Mouse (Mus musculus) left cerebral cortex, adult 18-20 months (tissue): ENCODE results near the gene Slc25a27. TPM values are rescaled to one million over a fixed set of nuclear protein-coding genes. Genes with fewer than 3 reads are reported as not detected.
A peak's percentile ranks its signal among the peaks of the same experiment; 100 is the strongest.

Experiments
- DNase-seq, 2 experiments: peaks; one replicate each; pipeline ENCODE4 v3.0.0; 2021 to 2022; ENCODE audit warnings: low spot score in 2 of 2, mixed read lengths in 1 of 2
- total RNA-seq, 2 experiments: library from RNA; stranded (reverse); gene quantifications; 2 replicates each; pipeline ENCODE4 v1.2.3; 2021

The Slc25a27 gene
- total RNA-seq, 2 experiments from 2014 or later, result 43.1 to 44.8 TPM

GRCm38 (mm10) chr17:43649641-43650436 is 17.2 kb downstream of the Slc25a27 start:
- DNase-seq, result peak in 1 of 2 experiments; percentile 32

- no peak for DNase-seq
Observed at GRCm38 (mm10) chr17:43646925-43647324, 20.1 kb downstream of the Slc25a27 start.

GRCm38 (mm10) chr17:43645136-43645535 is 21.9 kb downstream of the Slc25a27 start:
- no peak for DNase-seq

GRCm38 (mm10) chr17:43644375-43644774 is 22.6 kb downstream of the Slc25a27 start:
- no peak for DNase-seq

GRCm38 (mm10) chr17:43643191-43643590 is 23.8 kb downstream of the Slc25a27 start:
- no peak for DNase-seq

GRCm38 (mm10) chr17:43640825-43641224 is 26.2 kb downstream of the Slc25a27 start:
- DNase-seq, result no peak

GRCm38 (mm10) chr17:43637146-43637545 is 29.9 kb downstream of the Slc25a27 start:
- no peak for DNase-seq

GRCm38 (mm10) chr17:43630427-43630760 is 36.6 kb downstream of the Slc25a27 start:
- no peak for DNase-seq

- peak in 1 of 2 experiments; percentile 11 for DNase-seq
Observed at GRCm38 (mm10) chr17:43629496-43630426, 37.3 kb downstream of the Slc25a27 start, which contains the start of gene Tdrd6. Gene Tdrd6, minus strand, starts transcription at chr17:43630299.

- no peak for DNase-seq
Observed at GRCm38 (mm10) chr17:43629026-43629495, 38.0 kb downstream of the Slc25a27 start.

- no peak for DNase-seq
Observed at GRCm38 (mm10) chr17:43628246-43628645, 38.8 kb downstream of the Slc25a27 start.

- no peak for DNase-seq
Observed at GRCm38 (mm10) chr17:43622076-43622475, 44.9 kb downstream of the Slc25a27 start.

GRCm38 (mm10) chr17:43619156-43619555 is 47.9 kb downstream of the Slc25a27 start:
- no peak for DNase-seq

GRCm38 (mm10) chr17:43612221-43612620 is 54.8 kb downstream of the Slc25a27 start:
- no peak for DNase-seq

- peak; percentile 53 to 55 for DNase-seq
Observed at GRCm38 (mm10) chr17:43611586-43611985, 55.4 kb downstream of the Slc25a27 start.

GRCm38 (mm10) chr17:43606704-43607103 is 60.3 kb downstream of the Slc25a27 start:
- DNase-seq, result peak; percentile 46 to 78

GRCm38 (mm10) chr17:43598706-43599105 is 68.3 kb downstream of the Slc25a27 start:
- DNase-seq, result no peak

- DNase-seq, result no peak
Observed at GRCm38 (mm10) chr17:43597742-43598141, 69.3 kb downstream of the Slc25a27 start.

GRCm38 (mm10) chr17:43592296-43593291 is 74.4 kb downstream of the Slc25a27 start:
- DNase-seq, result peak; percentile 28 to 56
